Mouse (Mus musculus) layer of hippocampus, postnatal 36 days (tissue): ENCODE measurements around the gene Lta. TPM values are rescaled to one million over a fixed set of nuclear protein-coding genes. Genes with fewer than 3 reads are reported as not detected.

Source experiments
- DNase-seq, 2 experiments: peaks; one replicate each; pipeline ENCODE4 v3.0.0; 2022
- microRNA-seq, 2 experiments: library from miRNA; unstranded; fragments of <30 nt; microRNA quantifications; one replicate each; pipeline ENCODE4 v1.2.0; 2021
- total RNA-seq, 2 experiments: library from RNA; stranded (reverse); gene quantifications; 2 replicates each; pipeline ENCODE4 v1.2.3; 2021

Lta gene
- total RNA-seq, 2 experiments from 2014 or later = 0.28 to 0.42 TPM

GRCm38 (mm10) chr17:35157254-35157653 is 47.9 kb downstream of the Lta start:
- DNase-seq = no peak

GRCm38 (mm10) chr17:35156461-35157200 is 48.5 kb downstream of the Lta start:
- no peak for DNase-seq

GRCm38 (mm10) chr17:35155451-35155850 is 49.7 kb downstream of the Lta start:
- no peak for DNase-seq

- no peak for DNase-seq
Observed at GRCm38 (mm10) chr17:35154616-35155015, 50.5 kb downstream of the Lta start.

- no peak for DNase-seq
Observed at GRCm38 (mm10) chr17:35153931-35154330, 51.2 kb downstream of the Lta start.

Small RNA genes lying within 50 kb of the gene (microRNA-seq; reads per million reads assigned to microRNA genes)
- gene Mir6973a (0 reads per million in 2 experiments), gene Mir6974 (0.63 to 0.90 reads per million in 2 experiments), gene Mir6975 (0 to 0.42 reads per million in 2 experiments), gene Mir8094 (0 reads per million in 2 experiments)

Other genes with a start within 250 kb of the Lta start
- gene Hspa1b, start 246.1 kb downstream of the Lta start, total RNA-seq = 10 to 100 TPM; 28.0 to 35.6 TPM
- not detected for gene Gm20481, start 235.4 kb downstream of the Lta start, total RNA-seq
- 10 to 100 TPM; 19.1 to 26.6 TPM for gene Hspa1a, start 233.2 kb downstream of the Lta start, total RNA-seq
- gene Hspa1l, start 232.6 kb downstream of the Lta start, total RNA-seq = under 1 TPM; 0.42 to 0.48 TPM
- gene Lsm2, start 223.5 kb downstream of the Lta start, total RNA-seq = 10 to 100 TPM; 17.3 to 19.1 TPM
- gene Vars, start 204.4 kb downstream of the Lta start, total RNA-seq = 10 to 100 TPM; 45.1 to 50.1 TPM
- under 1 TPM; 0.22 to 0.33 TPM for gene Vwa7, start 188.8 kb downstream of the Lta start, total RNA-seq
- under 1 TPM; 0.62 to 0.94 TPM for gene Sapcd1, start 177.3 kb downstream of the Lta start, total RNA-seq
- gene Msh5, start 158.6 kb downstream of the Lta start, total RNA-seq = under 1 TPM; 0.62 to 0.73 TPM
- gene Clic1, start 155.4 kb downstream of the Lta start, total RNA-seq = 10 to 100 TPM in 1 of 2 experiments, 1 to 10 TPM in 1; 6.7 to 11.5 TPM
- 10 to 100 TPM; 16.0 to 18.0 TPM for gene Ddah2, start 146.3 kb downstream of the Lta start, total RNA-seq
- not detected for gene Ly6g6c, start 140.0 kb downstream of the Lta start, total RNA-seq
- not detected for gene Mpig6b, start 139.2 kb downstream of the Lta start, total RNA-seq
- 1 to 10 TPM; 3.6 to 5.4 TPM for gene Ly6g6e, start 128.4 kb downstream of the Lta start, total RNA-seq
- gene Ly6g6d, start 127.3 kb downstream of the Lta start, total RNA-seq = 1 to 10 TPM in 1 of 2 experiments, under 1 TPM in 1; 0.99 to 2.1 TPM
- gene Ly6g6f, start 119.7 kb downstream of the Lta start, total RNA-seq = not detected
- gene Abhd16a, start 116.1 kb downstream of the Lta start, total RNA-seq = 100 to 1,000 TPM; 101 to 102 TPM
- not detected for gene Ly6g5c, start 97.1 kb downstream of the Lta start, total RNA-seq
- under 1 TPM in 1 of 2 experiments, not detected in 1; 0.70 TPM for gene Ly6g5b, start 89.9 kb downstream of the Lta start, total RNA-seq
- gene Gpank1, start 83.9 kb downstream of the Lta start, total RNA-seq = 10 to 100 TPM; 13.0 to 15.2 TPM
- gene Csnk2b, start 83.3 kb downstream of the Lta start, total RNA-seq = 100 to 1,000 TPM; 169 to 176 TPM
- 10 to 100 TPM; 25.6 to 29.3 TPM for gene D17H6S53E, start 79.0 kb downstream of the Lta start, total RNA-seq
- not detected for gene Apom, start 73.3 kb downstream of the Lta start, total RNA-seq
- 100 to 1,000 TPM; 304 to 319 TPM for gene Bag6, start 70.2 kb downstream of the Lta start, total RNA-seq
- 100 to 1,000 TPM; 315 to 340 TPM for gene Prrc2a, start 40.5 kb downstream of the Lta start, total RNA-seq
- 10 to 100 TPM; 10.1 to 10.9 TPM for gene Aif1, start 29.3 kb downstream of the Lta start, total RNA-seq
- gene Lst1, start 16.9 kb downstream of the Lta start, total RNA-seq = 1 to 10 TPM; 7.1 to 7.7 TPM
- under 1 TPM in 1 of 2 experiments, not detected in 1; 0.30 TPM for gene Ltb, start 10.9 kb downstream of the Lta start, total RNA-seq
- not detected for gene Tnf, start 3.3 kb downstream of the Lta start, total RNA-seq
- not detected for gene Gm16181, start 15.5 kb upstream of the Lta start, total RNA-seq
- 100 to 1,000 TPM; 602 to 647 TPM for gene Atp6v1g2, start 28.3 kb upstream of the Lta start, total RNA-seq
- 10 to 100 TPM; 13.3 to 13.6 TPM for gene Nfkbil1, start 30.4 kb upstream of the Lta start, total RNA-seq
- gene Ddx39b, start 36.4 kb upstream of the Lta start, total RNA-seq = 100 to 1,000 TPM; 220 to 232 TPM
- gene H2-D1, start 57.4 kb upstream of the Lta start, total RNA-seq = 10 to 100 TPM; 13.4 to 18.0 TPM
- under 1 TPM in 1 of 2 experiments, not detected in 1; 0.20 TPM for gene H2-Q1, start 115.1 kb upstream of the Lta start, total RNA-seq
- gene H2-Q2, start 136.9 kb upstream of the Lta start, total RNA-seq = under 1 TPM in 1 of 2 experiments, not detected in 1; 0.37 TPM
- gene H2-Q4, start 174.3 kb upstream of the Lta start, total RNA-seq = 1 to 10 TPM; 1.3 to 2.5 TPM
- not detected for gene H2-Q6, start 219.5 kb upstream of the Lta start, total RNA-seq
- under 1 TPM; 0.65 to 0.88 TPM for gene H2-Q7, start 233.8 kb upstream of the Lta start, total RNA-seq